Mouse (Mus musculus) layer of hippocampus, adult 8-10 months (tissue): ENCODE results near the gene Ssh1. TPM values are rescaled to one million over a fixed set of nuclear protein-coding genes. Genes with fewer than 3 reads are reported as not detected.

Source experiments
- DNase-seq, 2 experiments: peaks; one replicate each; pipeline ENCODE4 v3.0.0; 2022; ENCODE audit warnings: low spot score in 2 of 2
- total RNA-seq, 4 experiments: library from RNA; stranded (reverse); gene quantifications; 2 replicates each; pipeline ENCODE4 v1.2.4; 2022

Ssh1 gene
- total RNA-seq, 4 experiments from 2014 or later = 27.9 to 32.3 (median 29.3) TPM

- peak; percentile 28 to 47 for DNase-seq
Observed at GRCm38 (mm10) chr5:113993031-113993486, 635 bp downstream of the Ssh1 start.

DNA sequence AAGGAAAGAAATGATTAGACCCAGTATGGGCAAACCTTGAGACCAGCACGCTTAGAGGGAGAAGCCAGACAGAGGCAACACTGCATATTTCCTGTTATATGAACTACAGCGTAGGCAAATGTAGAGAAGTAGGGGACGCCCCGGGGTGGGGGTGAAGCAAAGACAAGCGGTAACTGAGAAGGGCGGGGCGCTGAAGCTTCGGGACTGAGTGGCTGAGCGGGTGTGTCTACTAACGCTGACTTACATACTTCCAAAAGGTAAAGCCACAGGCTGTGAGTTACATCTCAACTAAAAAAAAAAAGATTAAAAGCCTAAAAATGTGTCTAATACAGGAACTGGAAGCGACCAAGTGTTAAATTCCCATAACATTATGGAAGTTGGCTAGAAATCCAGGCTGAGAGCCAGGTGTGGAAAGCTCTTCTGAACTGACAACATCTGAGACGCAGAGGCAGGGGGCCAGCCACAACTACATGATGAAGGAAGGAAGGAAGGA, 1.3 kb downstream of the Ssh1 start:
- no peak for DNase-seq

- DNase-seq = no peak
Observed at GRCm38 (mm10) chr5:113991141-113991540, 2.6 kb downstream of the Ssh1 start.

- DNase-seq = no peak
Observed at GRCm38 (mm10) chr5:113990593-113990992, 3.1 kb downstream of the Ssh1 start.

DNA sequence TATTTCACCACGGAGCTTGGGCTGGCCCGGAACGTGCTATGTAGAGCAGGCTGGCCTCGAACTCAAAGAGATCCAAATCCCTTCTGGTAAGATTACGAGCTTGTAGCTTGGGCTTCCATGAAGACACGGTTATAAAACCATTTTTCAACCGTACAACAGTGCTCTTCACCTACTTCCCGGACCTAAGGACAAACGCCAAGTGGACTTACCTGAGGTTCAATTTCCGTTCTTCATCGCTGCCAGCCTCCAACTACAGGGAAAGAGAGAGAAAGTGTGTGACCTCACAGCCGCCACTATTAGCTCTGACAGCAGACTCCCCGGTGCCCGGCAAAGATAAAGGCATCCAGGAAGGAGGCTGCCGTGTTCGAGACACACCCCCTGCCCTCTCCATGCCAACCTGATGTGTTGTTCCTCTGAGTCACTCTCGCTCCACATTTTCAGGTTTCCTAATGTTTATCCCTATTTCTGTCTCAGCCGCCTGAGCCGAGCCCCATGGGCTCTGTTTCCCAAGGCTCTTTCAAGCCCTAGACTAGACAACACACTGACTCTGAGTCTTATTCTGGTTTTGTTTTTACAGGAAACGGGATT, 4.2 kb downstream of the Ssh1 start:
- no peak for DNase-seq

DNA sequence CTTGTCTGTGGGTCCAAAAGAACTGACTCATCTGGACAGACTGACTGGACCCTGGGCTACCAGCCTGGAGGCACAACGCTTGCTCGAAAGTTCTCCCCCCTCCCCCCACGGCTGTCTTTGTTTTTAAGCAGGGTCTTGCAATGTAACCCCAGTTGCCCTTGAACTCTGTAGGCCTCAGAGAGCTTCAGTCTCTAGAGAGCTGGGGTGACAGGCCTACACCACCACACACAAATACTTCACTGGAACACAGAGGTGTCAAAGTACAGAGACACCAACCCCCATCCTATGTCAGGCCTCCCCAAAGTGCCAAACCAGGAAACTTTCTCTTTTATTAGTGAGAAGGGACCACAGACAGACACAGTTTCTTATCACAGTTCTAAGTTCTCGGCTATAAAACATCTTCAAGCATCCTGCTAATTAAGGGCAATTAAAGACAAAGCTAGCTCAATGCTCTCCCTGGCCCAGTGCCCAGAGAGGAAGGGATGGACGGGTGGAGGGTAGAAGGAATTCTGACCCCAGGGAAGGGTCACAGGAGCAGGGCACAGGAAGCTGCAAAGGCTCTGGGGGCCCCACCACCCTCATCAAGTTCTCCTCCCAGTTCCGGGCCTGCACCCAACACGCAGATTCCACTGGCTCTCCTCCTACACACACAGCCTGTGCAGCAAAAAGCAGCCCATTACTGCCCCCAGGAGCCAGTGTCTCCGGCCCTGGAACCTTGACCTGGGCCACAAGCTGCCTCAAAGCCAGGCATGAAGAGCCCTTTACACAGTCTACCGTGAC, 7.3 kb downstream of the Ssh1 start:
- DNase-seq = peak in 1 of 2 experiments; percentile 25

- DNase-seq = no peak
Observed at GRCm38 (mm10) chr5:113985737-113986136, 8.0 kb downstream of the Ssh1 start.

- DNase-seq = no peak
Observed at GRCm38 (mm10) chr5:113984025-113984740, 9.5 kb downstream of the Ssh1 start.

- no peak for DNase-seq
Observed at GRCm38 (mm10) chr5:113983541-113983940, 10.2 kb downstream of the Ssh1 start.

DNA sequence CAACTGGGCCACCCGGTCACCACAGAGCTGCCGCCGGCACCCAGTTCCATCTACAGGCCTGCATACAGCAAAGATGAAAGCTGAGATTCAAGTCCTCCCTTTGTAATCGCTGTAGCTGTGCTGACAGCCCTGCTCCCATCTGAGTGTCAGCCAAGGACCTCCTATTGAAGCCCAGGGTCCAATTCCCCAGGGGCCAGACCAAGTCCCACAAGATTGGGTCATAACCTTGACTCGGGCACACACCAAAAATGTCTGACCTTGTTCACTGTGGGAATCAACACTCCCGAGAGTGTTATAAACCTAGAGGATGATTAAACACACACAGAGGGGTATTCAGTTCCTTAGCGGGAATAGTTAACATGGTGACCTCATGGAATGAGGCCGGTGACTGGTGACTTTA, 11.9 kb downstream of the Ssh1 start:
- no peak for DNase-seq

GRCm38 (mm10) chr5:113981171-113981570, 12.5 kb downstream of the Ssh1 start:
- DNase-seq = no peak

- DNase-seq = no peak
Observed at GRCm38 (mm10) chr5:113980511-113980910, 13.2 kb downstream of the Ssh1 start.

GRCm38 (mm10) chr5:113977309-113977708, 16.4 kb downstream of the Ssh1 start:
- no peak for DNase-seq

DNA sequence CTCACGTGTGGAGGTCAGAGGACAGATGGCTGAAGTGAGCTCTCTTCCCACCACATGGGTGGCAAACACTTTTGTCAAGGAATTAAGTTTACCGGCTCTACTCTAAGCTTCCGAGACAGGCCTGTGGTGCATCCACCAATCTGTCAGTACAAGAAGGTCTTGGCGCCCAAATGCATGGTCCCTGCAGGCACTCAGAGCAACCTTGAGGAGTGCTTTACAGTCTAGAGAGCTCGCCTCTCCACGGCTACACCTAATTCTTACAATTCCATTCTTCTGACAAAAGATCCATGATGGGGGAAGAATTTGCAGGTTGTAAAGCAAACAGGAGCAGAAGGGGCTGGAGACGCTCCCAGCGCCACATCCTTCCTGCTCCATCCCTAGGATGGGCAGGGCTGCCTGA, 17.1 kb downstream of the Ssh1 start:
- no peak for DNase-seq

DNA sequence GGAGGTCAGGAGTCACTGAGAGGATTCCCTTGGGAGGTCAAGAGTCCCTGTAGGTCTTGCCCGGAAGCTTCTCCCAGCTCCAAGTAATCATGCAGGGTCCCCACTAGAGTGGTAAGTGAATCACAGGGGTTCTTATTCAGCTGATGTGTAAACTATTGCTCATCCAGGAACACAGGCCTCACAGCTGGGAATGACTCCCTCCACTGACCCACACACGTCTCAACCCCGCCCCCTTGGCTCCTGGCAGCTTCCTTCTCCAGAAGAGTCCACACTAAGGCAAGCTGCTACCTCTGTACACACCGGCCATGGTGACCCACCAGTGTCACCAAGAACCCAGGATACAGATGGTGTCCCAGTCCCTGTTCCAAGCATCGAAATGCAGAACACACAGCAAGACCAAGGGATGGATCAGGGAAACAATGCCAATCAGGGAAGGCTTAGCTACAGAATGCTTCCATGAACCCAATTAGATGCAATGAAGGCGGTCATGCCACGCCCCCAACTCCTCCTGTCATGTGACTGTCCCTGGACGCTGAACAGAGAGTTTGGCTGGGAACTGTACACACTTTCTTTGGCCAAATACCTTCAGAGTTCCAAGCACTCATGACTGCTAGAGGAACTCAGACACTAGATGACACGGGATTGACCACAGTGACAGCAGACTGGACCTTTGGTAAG, 18.0 kb downstream of the Ssh1 start:
- DNase-seq = peak in 1 of 2 experiments; percentile 38

- DNase-seq = no peak
Observed at GRCm38 (mm10) chr5:113974576-113974975, 19.1 kb downstream of the Ssh1 start.

DNA sequence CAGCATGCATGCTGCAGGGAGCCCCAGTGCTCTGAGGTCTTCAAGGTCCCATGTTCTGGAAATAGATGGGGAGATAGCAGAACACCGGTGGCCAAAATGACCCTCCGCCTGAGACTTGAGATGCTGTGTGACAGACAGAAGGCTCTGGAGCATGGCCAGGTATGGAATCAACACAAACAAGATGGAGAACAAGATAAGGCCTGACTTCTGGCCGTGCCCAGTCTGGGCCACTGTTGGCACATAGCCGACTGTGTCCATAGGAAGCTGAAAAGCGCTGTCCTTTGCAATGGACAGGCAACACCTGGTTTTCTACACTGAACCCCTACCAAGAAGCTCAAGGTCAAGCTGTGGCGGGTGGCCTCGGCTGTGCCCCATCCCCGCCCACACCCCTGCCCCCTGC, 19.9 kb downstream of the Ssh1 start:
- DNase-seq = no peak

DNA sequence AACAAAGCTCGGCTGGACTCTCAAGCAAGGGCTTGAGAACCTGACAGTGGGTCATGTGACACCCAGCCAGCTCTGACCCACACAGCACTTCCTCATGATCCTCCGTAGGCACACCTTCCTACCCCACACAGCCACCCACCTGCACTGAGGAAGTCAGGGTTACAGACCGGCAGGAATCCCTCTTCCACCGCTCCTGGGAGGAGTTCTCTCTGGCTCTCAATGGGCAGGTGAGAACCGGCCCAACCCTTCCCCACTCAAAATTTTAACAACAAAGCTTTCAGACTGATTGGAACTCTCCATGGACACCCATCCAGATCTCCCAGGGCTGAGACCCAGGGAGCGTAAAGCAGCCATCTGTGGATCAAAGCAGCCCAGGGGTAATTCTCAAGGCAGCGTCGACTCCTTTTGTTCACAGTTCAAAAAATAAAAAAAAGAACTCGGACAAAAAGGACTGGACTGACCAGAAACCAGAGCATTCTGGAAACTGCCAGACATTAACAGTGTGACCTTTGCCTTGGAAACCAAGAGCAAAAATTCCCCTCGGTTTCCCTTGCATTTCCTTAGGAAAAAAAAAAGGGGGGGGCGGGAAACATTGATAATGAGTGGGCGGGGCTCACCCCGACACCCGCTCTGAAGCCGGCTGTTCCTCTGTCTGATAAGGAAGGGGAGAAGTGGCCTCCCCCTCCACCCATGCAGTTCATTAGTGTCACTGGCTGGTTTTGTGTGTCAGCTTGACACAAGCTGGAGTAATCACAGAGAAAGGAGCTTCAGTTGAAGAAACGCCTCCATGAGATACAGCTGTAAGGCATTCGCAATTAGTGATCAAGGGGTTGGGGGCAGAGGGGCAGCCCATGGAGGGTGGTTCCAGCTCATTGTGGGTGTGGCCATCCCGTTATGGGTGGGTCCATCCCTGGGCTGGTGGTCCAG, 20.8 kb downstream of the Ssh1 start:
- DNase-seq = no peak

DNA sequence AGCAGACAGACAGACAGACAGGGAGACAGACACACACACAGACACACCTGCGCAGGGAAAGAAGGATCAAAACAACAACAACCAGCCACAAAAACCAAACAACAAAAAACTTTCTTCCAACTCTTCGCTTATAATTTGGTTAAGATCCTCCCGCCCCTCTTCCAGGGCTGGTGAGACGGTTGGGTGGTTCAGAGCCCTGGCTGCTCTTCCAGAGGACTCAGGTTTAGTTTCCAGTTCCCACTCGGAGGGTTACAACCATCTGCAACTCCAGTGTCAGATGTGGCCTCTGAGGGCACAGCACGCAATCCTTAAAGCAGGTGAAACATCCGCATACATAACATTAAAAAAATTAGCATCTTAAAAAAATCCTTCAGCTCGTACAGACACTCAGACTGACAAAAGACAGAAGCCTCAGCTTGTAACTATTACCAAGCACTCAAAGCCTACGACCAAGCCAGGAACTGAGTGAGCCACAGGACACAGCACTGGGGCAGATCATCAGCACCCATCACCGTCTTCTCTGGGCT, 22.2 kb downstream of the Ssh1 start:
- no peak for DNase-seq

- no peak for DNase-seq
Observed at GRCm38 (mm10) chr5:113968371-113968770, 25.3 kb downstream of the Ssh1 start.
